Mouse (Mus musculus): ENCODE measurements around the gene Pdrg1.

DNA sequence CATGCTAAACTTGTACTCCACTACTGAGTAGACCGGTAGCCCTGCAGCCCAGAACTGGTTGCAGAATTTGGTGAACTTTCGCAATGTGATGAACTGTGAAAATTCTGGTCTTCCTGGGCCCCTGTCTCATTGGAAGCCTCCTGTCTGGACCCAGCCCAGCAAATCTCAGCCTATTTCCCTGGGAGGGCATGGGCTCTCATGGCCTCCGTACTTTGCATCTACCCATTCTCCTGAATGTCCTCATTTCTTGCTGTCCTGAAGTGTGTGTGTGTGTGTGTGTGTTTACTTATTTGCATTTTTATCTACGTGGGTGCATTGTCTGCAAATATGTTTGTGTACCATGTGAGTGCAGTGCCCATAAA is 34.8 kb upstream of the Pdrg1 start:
- TF ChIP-seq CHD2 (IDR thresholded peaks at IDR 0.05; ENCODE audit: low read depth, low read length) (no peak), MAFK (IDR thresholded peaks at IDR 0.05; ENCODE audit: insufficient read depth, low read depth, low read length) (no peak), ZC3H11A (IDR thresholded peaks at IDR 0.05; ENCODE audit: borderline replicate concordance, low read depth, low read length) (no peak), ZNF384 (IDR thresholded peaks at IDR 0.05; ENCODE audit: low read depth, low read length) (no peak)
